Mouse (Mus musculus) gastrocnemius, postnatal 4 days (tissue): ENCODE data around the gene Gopc. TPM values are rescaled to one million over a fixed set of nuclear protein-coding genes. Genes with fewer than 3 reads are reported as not detected.

Experiments
- DNase-seq, 2 experiments: peaks; one replicate each; pipeline ENCODE4 v3.0.0; 2021 to 2022; ENCODE audit warnings: low spot score in 2 of 2, mixed read lengths in 2 of 2
- long read RNA-seq, 2 experiments: library from polyadenylated mRNA; stranded (forward); transcript quantifications; one replicate each; pipeline ENCODE4 v2.0.0; 2021
- total RNA-seq, 2 experiments: library from RNA; stranded (reverse); gene quantifications; 2 replicates each; pipeline ENCODE4 v1.2.3; 2021

Gene Gopc
- 10 to 100 TPM; 16.7 to 18.9 TPM for total RNA-seq
- long read RNA-seq, experiment 1, full-length matches to known transcripts: 19 of 23 reads
- long read RNA-seq, experiment 1, partial matches to known transcripts: 1 of 23 reads
- long read RNA-seq, experiment 1, other reads (novel, unspliced or antisense): 3 of 23 reads
- long read RNA-seq, experiment 2, full-length matches to known transcripts: 38 of 44 reads
- long read RNA-seq, experiment 2, partial matches to known transcripts: 2 of 44 reads
- long read RNA-seq, experiment 2, other reads (novel, unspliced or antisense): 4 of 44 reads

DNA sequence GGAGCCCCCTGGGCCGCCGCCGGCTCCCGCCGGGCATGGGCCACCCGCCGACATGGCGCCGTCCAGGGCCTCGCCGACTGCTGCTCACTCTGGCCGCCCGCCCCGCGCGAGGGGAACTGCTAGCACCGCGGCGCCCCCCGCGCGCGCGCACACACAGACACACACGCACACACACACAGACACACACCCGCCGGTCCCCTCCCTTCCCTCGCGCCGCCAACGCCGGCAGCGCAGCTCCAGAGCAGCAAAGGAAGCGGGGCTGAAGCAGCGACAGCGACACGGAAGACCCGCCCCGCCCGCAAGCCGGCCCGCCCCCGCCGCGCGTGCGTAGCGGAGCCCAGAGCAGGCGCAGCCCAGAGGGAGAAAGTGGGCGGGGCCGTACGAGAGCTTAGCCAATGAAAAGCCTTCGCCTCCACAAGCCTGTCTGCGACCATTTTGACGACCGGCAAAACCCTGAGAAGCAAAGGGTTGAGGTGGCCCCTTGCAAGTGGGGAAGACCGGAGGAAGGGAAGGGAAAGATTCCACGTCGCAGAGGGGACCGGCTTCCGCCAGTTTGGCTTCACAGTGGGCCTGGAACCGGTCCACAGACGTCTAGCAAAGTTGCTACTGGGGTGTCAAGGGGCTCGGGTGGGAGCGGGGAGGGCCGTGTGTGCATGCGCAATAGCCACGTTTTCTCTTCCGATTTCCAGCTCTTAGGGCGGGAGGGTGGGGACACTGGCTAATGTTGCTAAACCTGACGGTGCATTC lies at the start of gene Gopc:
Gopc (minus strand) TSS at position 280 of the 747 bp plus-strand sequence.
- peak; percentile 95 to 99 for DNase-seq

DNA sequence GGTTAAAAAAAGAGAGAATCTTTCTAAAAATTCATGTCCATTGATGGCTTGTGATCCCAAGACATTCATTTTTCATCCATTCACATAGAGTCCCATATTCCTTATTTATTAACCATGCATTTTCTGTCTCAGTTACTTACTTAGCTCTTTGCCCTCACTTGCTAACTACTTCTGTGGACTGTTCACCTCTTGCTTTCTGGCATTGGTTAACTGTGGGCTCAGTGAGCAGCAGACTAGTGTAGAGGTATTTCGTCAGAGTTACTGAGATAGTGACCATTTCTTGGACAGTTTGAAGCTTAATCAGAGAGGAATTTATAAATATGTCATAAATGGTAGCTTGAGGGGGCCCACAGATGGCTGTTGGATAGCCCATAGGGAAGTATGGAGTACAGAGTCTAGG lies 49.0 kb upstream of the Gopc start:
- DNase-seq: no peak

DNA sequence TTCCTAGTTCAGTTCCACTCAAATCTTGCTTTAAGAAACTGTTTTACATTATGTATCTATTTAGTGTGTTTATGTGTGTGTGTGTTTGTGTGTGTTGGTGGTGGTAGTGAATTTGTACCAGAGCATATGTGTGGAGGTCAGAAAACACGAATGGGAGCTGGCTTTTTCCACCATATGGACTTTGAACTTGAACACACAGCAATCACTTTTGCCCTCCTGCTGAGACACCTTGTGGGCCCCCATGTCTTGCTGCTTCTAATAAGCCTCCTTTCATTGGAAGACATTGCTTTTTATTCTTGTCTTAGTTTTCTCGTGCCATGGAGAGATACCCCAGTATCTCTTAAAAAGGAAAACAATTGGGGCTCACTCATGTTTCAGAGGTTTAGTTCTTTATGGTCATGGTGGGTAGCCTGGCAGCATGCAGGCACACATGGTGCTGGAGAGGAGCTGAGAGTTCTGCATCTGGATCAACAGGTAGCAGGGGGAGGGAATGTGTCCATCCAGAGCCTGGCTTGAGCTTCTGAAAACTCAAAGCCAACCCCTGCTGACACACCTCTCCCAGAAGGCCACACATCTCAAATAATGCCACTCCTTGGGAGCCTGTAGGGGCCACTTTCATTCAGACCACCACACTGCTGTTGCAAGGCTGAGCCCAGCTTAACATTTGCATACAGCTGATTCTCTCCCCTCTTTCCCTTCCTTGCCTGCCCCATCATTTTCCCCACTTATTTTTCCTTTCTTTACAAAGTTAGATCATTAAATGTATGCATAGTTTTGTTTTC lies 45.9 kb upstream of the Gopc start:
- no peak for DNase-seq

DNA sequence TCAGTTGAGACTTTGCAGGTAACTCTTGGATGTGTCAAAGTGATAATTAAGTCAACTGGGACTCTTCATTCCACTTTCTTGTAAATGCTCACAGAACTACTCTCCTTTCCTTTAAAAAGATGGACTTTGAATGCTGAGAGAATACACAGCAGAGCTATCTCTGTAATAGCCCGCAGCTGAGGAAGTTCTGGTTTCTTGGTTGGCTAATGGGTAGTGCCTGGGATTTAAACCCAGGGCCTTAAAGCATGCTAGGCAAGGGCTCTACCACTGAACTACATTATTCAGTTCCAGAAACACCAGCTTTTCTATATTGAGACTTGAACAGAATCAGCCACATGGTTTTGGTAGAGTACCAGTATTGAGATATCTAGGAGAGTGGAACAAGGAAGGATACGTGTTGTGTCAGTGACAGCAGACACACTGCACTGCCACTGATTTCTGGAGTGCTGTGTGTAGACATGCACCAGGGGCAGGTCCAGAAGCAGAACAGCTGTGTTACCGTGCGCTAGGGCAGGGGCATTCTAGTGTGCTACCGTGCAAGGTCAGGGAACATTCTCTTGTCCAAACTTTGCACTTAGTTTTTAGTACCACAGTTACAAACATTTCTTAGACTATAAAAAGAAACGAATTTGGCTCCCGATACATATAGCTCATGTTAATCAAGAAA lies 44.5 kb upstream of the Gopc start:
- no peak for DNase-seq

DNA sequence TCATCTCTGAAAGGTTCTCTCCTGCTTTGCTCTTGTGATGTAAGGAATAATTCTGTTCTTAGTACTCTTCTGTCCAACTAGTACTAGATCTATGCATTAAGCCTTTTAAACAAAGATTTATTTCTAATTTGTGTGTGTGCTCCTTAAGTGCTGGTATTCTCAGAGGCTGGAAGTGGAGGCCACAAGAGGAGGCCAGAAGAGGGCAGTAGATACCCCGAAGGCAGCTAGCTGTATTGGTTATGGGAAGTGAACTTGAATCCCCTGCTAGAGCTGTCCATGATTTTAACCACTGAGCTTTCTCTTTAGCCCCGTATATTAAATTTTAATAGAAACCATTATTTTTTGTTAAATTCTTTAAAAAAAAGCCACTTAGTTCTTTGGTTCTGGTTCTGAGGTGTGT lies 41.2 kb upstream of the Gopc start:
- DNase-seq: no peak

DNA sequence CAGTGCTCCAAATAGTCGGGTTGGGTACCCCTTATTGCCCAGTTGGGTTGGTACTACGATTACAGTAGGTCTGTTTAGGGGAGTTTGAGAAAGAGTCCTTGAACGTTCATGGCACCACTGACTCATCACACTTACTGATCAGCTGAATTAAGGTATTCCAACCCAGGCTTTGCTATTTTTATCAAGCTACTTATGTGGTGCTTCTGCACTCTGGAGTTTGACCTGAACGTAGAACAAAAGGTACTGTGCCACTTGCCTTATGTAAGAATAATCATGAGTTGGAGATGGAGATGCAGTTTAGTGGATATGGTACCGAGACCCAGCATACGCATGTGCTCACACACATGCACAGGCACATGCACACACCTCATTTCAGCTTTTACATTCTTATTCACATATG lies 39.8 kb upstream of the Gopc start:
- no peak for DNase-seq

DNA sequence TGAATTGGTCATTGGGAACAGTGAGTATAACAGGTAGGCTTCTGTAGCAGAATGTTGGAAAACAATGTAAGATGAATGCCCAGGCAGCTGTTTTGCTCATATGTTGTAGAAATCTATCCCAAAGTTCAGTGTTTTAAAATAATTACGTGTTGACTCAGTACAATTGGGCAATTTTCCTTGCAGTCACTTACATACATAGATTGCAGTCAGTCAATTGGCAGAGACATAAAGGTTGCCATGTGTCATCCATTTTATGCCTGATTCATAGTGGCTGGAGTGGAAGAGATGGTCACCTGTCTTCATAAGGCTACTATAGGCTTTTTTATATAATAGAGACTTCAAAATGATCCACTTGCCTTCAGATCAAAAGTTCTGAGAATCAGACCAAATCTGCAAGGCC lies 38.6 kb upstream of the Gopc start:
- no peak for DNase-seq

DNA sequence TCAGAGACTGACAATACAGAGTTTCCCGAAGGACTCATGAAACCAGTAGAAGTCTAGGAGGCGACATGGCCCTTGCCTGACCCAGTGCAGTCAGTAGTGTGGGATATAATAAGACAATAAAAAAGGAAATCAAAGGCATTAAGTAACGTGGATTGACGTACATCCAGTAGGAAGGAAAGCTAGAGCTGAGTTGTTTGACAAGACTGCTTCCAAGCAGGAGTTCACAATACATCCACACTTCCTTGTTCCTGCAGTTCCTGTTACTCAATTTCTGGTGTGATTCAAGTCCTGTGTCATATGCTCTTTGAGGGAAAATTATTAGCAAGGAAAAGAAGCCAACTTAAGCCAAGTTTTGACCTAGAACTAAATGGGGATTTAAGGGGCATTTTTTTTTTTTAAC lies 37.5 kb upstream of the Gopc start:
- DNase-seq: no peak

DNA sequence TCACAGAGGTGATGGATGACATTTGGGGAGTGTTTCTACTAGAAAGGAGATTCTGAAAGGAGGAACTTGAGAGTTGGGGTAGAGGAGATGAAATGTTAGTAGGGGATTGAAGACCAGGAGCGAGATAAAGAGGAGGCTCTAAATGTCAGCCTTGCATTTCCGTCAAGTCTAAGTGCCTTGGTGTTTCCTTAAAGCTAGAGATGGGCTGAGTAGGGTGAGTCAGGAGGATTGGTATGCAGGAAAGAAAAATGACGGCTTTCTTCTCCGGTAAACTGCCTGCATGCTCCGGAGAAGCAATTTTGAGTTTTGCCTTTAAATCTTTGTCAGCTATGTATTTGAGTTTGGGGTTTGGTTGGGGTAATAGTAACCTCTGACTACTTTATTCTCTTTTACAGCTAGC lies 37.0 kb upstream of the Gopc start:
- no peak for DNase-seq

DNA sequence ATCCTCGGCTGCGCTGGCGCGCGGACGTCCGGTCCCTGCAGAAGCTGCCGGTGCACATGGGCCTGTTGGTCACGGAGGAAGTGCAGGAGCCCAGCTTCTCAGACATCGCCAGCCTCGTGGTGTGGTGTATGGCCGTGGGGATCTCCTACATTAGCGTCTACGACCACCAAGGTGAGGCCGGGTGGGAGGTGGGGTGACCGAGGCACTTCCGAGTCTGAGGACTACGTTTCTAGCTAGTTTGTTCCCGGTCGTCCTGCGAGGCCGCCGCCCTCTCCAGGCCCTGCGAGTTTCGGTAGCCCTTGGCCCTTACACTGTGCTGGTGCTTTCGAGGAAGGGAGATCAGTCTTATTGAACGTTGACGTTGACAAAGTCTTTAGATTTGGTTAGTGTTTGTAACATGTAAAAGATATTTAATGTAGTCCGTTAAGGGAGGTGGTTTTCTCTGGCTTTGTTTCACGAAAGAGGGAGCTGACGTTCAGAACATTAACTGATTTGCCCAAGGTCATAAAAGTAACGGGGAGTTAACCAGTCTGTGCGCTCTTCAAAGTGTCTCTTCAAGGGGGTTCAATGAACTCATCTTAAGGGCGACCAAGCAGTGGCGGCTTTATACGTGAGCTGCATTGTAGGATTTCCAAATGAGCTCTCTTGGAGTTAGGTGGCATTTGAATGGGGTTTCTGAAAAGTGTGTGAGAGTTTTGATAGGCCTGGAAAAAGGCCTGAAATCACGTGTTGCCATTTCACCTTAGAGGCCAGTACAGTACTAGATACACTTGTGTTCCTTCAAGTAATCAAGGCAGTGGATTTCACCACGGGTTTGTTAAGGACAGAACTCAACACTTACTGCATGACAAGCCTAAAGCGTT lies 36.3 kb upstream of the Gopc start:
- peak in 1 of 2 experiments; percentile 18 for DNase-seq

DNA sequence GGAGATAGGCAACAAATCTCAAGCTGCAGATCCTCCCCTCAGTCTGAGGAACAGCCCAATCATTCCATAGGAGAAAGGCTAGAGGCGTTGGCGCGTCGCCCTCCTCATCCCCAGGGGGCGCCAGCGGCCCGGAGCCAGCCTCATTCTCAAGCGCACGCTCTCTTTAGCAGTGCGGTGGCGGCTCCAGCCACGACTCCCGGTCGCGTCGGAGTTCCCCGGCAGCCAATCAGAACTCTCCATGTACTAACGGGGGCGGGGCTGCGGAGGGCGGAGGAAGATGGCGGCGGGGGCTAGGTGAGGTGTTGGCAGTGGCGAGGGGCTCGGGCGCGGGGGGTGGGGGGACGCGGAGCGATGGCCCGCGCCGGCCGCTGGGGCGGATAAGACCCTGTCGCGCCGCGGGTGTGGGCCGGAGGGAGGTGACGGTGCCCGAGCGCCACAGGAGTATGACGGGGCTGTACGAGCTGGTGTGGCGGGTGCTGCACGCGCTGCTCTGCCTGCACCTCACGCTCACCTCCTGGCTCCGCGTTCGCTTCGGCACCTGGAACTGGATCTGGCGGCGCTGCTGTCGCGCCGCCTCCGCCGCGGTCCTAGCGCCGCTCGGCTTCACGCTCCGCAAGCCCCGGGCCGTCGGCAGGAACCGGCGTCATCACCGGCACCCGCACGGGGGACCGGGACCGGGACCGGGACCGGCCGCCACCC lies 35.5 kb upstream of the Gopc start, which contains the start of gene Nus1:
Nus1 (plus strand) TSS at position 249 of the 699 bp plus-strand sequence.
- peak; percentile 95 to 96 for DNase-seq

DNA sequence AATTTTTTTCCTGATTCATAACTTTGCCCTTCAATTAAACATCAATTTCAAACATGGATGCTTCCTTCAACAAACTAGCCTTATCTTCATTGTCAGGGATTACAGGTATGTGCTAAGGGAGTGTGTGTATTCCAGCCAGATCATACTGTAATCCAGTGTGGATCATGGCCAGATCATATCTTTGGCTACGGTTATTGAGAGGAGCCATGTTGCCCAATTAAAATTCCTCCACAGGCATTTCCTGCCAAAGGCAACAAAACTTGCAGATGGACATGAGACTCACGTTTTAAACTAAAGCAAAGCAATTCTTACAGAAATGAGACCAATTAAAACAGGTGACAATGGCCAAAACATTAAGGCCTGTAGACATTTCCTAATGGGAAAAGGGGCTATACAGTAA lies 34.5 kb upstream of the Gopc start:
- no peak for DNase-seq

DNA sequence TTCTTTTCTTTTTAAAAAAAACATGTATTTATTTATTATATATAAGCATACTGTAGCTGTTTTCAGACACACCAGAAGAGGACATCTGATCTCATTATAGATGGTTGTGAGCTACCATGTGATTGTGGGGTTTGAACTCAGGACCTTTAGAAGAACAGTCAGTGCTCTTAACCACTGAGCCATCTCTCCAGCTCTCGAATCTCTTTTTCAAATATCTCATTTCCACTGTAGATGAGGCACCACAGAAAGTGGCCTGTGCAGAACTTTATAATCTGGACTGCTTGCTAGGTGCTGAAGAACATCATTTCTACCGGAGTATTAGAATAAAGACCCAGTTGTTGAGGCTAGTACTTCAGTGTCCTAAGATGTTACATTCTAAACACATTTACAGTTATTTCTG lies 33.1 kb upstream of the Gopc start:
- no peak for DNase-seq

DNA sequence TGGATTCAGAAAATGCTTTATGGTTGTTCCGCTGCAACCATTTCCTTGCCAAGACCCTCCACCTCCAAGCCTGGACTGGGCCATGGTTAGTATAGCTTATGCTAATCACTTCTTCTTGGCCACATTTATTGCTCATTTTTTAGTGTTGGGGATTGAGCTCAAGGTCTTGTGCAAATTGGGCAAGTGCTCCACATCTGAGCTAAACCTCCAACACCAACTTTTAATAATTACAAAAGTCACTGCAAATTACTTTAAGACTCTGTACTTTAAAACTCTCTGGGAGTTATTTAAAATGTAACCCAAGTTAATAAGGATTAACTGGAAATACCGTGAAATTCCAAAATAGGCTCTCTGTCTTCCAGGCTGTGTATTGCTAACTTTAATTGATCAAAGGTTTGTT lies 25.6 kb upstream of the Gopc start:
- DNase-seq: no peak

DNA sequence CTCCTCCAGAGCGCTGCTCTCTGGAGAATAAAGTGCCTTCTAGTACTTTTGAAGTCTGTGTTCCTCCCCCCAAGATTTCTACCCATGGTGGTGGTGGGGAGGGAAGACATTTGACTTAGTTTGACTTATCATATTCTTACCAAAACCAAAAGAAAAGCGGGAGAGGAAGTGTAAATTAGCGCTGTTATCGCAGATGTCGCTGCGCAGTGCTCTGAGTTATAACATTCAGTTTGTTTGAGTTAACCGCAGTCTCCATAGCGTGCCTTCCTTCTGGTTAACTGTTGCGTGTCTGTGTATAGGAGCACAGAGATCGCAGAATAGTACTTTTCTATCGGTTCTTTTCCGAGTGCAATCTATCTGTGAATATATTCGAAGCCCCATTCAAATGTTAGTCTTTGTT lies 23.2 kb upstream of the Gopc start:
- DNase-seq: no peak

DNA sequence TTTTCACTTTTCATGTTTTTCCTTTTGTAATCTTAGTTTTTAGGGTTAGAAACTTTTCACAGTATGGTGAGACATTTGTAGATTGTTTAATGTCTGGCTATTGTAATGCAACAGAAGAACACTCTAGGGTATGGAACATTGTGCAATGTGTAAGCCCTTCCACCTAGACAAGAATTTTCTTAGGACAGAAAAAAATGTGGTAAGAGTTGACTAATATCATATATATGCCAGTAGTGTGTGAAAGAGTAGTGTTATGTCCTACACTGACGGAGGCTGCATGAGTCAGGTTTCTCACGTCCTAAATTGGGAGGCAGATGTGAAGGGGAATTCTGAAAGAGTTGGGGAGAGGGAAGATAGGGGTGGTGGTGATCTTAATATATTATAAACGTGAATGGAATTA lies 17.8 kb upstream of the Gopc start:
- DNase-seq: no peak

DNA sequence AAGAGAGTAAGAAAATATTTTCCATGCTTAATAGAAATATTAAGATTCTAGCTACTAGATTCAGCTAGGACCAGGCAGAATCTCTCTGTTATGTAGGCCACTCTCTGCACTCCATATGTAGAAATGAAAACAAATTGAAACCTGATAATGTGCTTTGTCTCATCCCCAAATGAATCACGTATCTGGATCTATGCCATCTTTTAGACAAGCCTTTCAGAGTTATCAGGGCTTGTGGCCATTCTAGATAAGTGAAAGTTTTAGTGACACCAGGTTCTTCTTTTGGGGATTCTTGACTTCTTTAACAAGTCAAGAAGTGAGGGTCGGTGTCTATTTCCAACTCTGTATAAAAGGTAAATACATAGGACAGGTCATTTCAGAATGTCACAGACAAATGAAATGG lies 16.8 kb upstream of the Gopc start:
- DNase-seq: no peak

DNA sequence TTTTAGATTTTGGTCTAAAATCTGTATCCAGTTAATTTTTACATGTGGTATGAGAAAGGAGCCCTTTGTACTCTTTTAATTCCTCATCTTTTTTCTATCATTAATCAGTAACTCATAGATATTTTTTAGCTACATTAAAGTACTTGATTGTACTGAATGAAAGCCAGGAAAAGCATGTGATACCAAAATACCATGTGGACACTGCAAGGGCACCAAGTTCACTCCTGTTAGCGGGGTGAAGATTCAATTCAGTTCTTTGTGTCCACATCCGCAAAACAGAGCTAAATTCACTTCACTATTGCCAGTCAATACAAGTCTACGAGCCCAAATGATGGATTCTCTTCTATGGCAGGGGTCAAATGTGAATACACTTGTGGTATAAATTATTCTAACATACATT lies 14.7 kb upstream of the Gopc start:
- no peak for DNase-seq

DNA sequence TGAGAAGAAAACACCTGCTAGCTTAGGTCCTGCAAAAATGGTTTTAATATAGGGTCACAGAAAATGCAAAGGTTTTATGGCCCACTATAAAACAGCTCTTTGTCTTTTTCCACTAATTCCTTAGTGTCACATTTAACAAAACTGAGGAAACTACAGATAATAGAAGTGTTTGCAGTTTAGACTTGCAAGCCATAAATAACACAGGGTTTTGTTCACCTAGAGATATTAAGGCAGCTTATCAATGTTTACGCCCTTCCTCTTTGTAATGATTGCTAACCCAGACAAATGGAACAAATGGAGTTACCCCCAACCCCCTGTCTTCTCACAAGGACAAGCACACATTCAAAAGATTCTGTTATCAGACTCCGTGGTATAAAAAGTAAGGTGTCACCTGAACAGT lies 9.3 kb upstream of the Gopc start:
- DNase-seq: no peak

DNA sequence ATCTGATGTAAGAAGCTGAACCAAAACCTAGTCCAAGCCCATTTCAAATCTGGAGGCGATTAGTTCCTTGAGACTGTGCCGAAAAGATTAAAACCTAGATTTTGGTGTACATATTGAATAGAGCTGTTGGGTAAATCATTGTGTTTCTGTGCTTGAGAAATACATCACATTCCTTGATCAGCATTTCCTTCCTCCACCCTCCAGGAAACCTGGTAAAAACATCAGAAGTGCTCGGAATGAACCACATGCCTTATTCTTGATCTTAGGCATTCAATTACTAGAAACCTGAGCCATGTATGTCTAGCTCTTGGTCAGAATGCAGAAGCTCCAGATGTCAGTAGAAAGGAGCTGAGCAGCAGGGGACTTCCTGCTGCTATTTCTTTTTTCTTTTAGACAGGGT lies 7.5 kb upstream of the Gopc start:
- DNase-seq: no peak
